Mouse (Mus musculus) kidney, embryonic 15.5 days (tissue): Measurements from ENCODE around the gene Sycp3. TPM values are rescaled to one million over a fixed set of nuclear protein-coding genes. Genes with fewer than 3 reads are reported as not detected.

Experiments used
- polyA plus RNA-seq: library from polyadenylated mRNA; unstranded; fragments of >200 nt; fragmentation: Nextera tagmentation; extraction: Ambion mirVana; gene quantifications from 2 replicates; pipeline ENCODE4 v1.2.1, GENCODE M21; 2015

Gene Sycp3
- polyA plus RNA-seq, 1 experiment from 2014 or later: 0.23 TPM

Other genes with a start within 250 kb of the Sycp3 start
- gene Dram1, start 80.5 kb upstream of the Sycp3 start, polyA plus RNA-seq: 1.9 and 2.1 TPM in 2 replicates
- gene Gnptab, start 80.4 kb upstream of the Sycp3 start, polyA plus RNA-seq: 12.4 and 14.3 TPM in 2 replicates
- gene Chpt1, start 44.5 kb downstream of the Sycp3 start, polyA plus RNA-seq: 42.5 and 55.4 TPM in 2 replicates
- gene Mybpc1, start 145.6 kb downstream of the Sycp3 start, polyA plus RNA-seq: 8.4 and 17.8 TPM in 2 replicates
- gene Spic, start 225.4 kb downstream of the Sycp3 start, polyA plus RNA-seq: 1.0 and 1.1 TPM in 2 replicates